Mouse (Mus musculus): ENCODE data around the gene Bicd2.
"Not testable (repeated sequence)": the region's sequence is repeated elsewhere in the genome, so short reads cannot be mapped to it uniquely, and the experiment has no call there.

The Bicd2 gene

DNA sequence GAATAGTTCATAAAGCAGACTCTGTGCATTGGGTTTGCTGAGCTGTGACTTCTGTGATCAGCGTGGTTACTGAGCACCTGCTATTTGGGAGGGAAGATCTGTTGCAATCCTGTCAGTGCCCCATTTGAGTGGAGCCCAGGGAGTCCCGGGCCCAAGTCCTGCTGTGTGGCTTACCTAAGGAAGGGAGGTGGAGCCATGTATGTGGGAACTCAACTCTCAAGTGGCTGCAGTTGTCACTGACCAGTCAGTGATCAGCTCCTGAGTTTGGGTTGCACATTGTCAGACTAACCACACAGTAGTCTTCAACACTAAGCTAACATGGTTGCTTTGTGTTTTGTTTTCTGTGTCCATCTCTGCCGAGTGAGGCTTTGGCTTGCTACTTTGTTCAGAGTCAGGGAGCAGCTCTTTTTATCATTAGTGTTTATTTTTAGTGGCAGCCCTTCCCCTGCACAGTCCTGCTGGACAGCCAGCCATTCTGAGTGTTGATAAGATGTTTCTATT, 19.6 kb downstream of the Bicd2 start:
- DNase-seq (ENCODE audit: low read depth, low spot score) = no peak

DNA sequence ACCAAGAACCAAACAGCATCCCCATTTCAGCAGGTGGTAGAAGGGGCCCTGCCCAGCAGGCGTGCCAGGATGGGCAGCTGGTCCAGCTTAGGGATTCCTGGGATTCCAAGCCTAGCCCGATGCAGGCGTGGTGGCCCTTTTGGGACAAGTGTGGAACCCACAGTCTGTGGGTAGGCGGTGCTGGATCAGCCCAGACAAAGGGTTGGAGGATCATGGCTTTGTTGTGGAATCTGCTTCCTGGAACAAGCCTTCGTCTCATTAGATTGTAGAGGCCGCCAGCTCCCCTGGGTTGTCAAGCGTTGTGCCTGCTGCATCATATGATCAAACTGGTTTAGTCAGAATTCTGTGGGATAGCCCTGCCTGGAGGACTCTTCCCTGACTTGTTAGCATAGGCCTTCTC, 21.0 kb downstream of the Bicd2 start:
- DNase-seq (ENCODE audit: low read depth, low spot score) = no peak

DNA sequence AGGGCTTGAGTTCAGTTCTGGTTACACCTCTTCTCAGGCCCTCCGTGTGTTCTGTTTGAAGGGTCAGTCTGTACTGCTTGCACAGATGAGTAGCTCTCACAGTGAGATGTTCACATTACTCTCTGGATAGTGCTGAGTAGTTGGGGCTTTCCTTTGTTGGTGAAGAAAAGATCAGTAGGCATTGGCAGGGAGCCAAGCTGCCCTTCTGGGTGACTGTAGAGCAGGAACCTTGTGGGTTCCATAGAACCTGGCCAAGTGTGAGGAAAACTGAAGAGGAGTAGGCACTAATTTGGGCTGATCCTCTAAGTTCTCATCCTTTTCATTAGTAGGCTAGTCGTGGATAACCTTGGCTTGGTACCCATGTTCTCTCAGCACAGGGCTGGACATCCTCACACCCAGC, 21.4 kb downstream of the Bicd2 start:
- no peak for DNase-seq (ENCODE audit: low read depth, low spot score)

DNA sequence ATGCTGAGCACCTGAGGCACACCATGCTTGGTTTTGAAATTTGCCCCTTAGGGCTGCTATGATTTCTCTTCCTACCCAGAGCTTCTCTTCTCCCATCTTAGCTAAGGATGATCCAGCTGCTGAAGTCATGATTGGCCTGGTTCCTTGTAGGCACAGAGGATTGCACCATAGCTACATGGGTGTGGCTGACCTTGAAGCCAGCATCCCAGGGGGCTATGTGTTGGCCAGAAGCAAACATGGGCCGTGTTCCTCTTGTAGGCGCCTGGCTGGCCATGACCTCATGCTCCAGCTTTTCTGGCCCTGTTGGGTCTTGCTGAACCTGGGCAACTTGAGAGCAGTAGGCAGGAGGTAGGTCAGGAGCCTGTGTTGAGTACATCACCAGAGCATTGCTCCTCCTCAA, 23.3 kb downstream of the Bicd2 start:
- no peak for DNase-seq (ENCODE audit: low read depth, low spot score)

DNA sequence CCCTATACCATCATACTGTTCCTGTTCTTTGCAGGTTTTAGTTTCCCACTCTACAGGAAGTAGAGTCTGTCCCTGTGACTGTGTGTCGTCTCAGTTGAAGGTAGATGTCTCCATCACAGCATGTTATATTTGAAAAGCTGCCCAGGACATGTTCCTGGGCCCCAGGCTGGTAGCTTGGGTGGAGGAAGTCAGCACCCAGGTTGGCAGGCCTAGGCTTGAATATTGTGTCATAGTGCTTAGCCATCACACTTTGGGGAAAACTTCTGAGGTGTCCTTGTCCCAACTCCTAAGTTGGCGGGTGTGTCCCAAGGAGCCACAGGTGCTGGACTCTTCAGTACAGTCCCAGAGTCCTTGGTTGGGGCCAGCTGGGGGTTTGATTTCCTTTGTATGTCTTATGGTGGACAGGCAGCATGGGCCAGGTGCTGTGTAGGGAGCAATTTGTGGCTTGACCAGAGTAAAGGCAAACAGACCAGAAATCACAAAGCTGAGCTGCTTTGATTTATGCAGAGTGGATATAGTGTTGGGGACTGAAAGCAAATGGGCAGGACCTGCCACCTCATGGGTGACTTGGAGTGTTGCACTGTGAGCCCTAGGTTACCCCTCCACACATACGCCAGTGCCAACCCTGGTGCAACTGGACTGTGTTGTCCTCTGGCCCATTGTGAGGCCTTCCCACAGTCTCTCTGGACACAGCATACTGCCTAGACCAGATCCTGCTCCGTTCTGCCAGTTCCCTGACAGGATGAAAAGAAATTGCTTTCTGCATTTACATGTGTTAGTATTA, 26.5 kb downstream of the Bicd2 start:
- DNase-seq (ENCODE audit: low read depth, low spot score) = no peak

DNA sequence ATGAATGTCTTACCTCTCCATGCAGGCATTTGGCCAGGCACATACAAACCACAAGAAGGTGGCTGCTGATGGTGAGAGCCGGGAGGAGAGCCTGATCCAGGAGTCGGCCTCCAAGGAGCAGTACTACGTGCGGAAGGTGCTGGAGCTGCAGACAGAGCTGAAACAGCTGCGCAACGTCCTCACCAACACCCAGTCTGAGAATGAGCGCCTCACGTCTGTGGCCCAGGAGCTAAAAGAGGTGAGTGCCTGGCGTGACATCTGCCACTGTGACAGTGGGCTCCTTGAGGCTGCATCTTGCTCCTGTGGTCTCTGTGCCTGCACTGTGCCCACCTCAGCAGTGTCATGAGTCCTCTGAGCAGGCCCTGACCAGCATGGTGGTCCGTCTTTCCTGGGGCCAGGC, 28.0 kb downstream of the Bicd2 start:
- DNase-seq (ENCODE audit: low read depth, low spot score) = no peak

DNA sequence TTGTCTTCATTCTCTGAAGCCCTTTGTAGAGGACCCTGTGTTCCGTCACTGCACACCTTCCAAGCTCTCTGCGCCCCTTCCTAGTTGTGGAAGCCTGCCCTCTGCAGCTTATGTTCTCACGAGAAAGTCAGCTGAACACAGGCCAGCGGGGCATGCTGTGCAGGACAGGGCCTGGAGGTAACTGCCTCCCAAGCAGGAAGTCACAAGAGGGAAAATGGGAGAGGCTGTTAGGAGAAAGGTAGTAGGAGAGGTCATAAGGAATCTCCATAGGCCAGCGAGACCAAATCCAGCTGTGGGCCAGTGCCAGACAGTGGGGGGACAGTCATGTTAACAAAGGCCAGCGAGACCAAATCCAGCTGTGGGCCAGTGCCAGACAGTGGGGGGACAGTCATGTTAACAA, 28.8 kb downstream of the Bicd2 start:
- not testable (repeated sequence) for DNase-seq (ENCODE audit: low read depth, low spot score)

DNA sequence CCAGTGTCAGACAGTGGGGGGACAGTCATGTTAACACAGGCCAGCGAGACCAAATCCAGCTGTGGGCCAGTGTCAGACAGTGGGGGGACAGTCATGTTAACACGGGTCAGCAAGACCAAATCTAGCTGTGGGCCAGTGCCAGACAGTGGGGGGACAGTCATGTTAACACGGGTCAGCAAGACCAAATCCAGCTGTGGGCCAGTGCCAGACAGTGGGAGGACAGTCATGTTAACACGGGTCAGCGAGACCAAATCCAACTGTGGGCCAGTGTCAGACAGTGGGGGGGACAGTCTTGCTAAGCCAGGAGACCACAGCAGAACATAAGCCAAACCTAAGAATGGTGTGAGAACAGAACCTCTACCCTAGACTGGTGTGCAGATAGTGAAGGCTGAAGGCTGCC, 29.5 kb downstream of the Bicd2 start:
- DNase-seq (ENCODE audit: low read depth, low spot score) = not testable (repeated sequence)

DNA sequence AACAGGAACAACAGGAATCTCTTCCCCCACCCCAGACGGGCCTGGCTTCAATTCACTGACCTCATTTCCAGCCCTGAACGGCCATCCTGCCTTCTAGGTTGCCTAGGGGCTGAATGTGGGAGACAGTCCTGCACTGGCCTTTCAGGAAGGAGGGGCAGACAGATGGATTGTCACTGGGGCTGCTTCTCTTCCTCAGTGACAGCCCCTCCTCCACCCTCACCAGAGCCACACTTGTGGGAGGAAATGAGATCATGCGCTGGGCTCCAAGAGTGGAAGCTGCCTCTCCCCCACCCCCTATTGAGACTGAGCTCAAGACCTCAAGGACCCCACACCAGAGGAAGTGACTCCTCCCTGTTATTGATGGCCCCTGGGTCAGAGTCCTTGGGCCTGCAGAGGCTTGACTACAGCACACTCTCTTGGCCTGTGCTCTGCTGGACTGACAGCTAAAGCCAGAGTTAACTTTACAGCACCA, 30.1 kb downstream of the Bicd2 start:
- DNase-seq (ENCODE audit: low read depth, low spot score) = peak; percentile 64

DNA sequence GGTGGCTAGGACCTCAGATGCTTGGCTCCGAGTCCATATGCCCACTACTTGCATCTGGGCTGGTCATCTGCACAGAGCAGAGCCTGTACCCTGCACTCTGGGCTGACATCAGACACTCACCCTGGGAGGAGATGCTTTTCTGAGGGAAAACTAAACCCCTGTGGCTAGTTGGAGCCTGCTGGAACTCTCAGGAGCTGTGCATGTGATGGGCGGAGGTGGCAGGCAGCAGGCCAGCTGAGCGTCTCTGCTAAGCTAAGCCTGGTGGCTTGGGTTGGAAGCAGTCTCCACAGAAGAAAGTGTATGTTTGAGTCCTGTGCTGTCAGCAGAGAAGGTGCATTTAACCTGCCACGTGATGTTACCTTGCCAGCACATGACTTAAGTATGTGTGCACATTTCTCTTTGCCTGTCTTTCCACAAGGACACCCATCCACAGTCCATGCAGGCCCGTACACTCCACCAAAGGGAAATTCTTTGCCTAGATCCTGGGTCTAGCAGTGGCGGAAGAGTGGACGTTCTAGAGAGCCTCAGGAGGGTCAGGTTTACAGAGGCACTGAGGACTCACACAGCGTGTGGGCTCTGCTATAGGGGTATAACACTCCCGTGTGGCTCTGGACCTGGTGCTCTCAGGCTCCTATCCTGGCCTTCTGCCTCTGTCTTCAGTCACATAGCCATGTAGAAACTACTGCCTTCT, 31.1 kb downstream of the Bicd2 start:
- DNase-seq (ENCODE audit: low read depth, low spot score) = no peak

DNA sequence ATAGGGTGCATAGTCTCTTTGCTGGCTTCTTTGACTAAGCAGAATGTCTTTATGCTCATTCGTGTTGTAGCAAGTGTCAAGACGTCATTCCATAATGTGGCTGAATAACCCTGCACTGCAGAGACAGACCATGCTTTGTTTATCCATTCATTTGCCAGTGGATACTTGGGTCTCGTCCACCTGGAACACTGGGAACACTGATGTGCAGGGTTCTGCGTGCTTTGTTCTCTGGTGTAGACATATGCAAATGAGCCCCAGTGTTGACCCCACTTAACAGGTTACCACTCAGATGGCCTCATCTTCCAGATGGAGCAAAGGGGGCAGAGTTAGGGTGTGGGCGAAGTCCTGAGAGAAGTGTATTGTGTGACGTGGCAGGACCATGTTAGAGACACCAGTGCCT, 32.9 kb downstream of the Bicd2 start:
- DNase-seq (ENCODE audit: low read depth, low spot score) = no peak

DNA sequence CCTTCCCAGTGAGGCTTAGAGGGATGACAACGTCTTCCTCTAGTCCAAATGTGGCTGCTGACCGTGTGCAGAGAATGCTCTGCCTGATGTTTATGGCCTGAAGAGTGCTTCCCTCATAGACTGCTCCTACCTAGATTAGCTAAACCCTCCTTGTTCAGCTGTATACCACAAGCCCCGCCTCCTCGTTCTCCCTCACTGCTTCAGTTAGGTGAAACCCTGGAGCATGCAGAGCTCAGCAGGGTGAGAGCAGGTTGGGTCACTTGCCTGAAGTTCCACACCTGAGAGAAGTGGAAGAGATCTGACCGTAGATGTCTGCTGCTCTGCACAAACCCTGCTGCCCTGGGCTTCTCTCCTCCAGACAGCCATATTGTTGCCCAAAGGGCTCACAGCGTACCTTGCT, 33.3 kb downstream of the Bicd2 start:
- DNase-seq (ENCODE audit: low read depth, low spot score) = no peak

DNA sequence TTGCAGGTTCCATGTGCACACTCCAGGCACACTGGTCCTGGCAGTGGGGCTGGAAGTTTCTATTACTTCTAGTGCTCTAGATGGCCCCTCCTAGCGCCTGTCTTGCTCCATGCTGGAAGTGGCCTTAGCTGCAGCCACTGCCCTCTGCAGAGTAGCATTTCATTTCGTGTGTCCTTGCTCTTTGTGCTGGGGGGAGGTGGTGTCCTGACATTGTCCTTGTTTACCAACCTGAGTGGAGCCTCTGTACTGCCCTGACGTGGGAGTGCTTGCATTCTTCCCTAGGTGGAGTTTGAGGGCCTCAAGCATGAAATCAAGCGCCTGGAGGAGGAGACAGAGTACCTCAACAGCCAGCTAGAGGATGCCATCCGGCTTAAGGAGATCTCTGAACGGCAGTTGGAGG, 36.2 kb downstream of the Bicd2 start:
- no peak for DNase-seq (ENCODE audit: low read depth, low spot score)

DNA sequence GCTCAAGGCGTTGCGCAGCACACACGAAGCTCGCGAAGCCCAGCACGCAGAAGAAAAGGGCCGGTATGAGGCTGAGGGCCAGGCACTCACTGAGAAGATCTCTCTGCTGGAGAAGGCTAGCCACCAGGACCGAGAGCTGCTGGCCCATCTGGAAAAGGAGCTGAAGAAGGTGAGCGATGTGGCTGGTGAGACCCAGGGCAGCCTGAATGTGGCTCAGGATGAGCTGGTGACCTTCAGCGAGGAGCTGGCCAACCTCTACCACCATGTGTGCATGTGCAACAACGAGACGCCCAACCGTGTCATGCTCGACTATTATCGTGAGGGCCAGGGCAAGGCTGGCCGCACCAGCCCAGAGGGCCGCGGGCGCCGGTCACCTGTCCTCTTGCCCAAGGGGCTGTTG, 37.9 kb downstream of the Bicd2 start:
- no peak for DNase-seq (ENCODE audit: low read depth, low spot score)

DNA sequence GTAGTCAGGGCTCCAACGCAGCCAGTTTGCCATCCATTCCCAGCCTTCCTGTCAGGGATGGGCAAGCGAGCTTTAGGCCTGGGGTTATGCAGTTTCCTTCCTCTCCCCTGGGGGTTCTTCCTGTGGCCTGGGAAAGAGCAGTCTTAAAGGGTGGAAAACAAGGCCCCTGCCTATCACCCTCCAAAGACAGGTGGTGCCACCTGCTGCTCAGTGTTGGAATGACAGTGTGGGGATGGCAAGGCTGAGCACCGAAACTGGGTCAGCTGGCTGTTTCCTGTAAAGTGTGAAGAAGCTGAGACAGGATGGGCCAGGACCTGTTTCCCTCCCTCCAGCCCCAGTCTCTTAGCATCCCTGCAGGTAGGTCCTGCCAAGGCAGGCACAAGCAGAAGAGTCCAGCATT, 39.8 kb downstream of the Bicd2 start:
- peak; percentile 82 for DNase-seq (ENCODE audit: low read depth, low spot score)

DNA sequence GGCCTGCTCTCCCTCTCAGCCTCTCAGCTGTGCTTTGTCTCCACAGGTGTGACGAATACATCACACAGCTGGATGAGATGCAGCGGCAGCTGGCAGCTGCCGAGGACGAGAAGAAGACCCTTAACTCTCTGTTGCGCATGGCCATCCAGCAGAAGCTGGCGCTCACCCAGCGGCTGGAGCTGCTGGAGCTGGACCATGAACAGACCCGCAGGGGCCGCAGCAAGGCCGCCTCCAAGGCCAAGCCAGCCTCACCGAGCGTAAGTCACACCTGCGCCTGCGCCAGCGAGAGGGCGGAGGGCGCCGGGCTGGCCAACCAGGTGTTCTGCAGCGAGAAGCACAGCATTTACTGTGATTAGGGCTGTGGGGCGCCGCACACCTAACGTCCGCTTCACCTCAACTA, 41.6 kb downstream of the Bicd2 start:
- no peak for DNase-seq (ENCODE audit: low read depth, low spot score)

DNA sequence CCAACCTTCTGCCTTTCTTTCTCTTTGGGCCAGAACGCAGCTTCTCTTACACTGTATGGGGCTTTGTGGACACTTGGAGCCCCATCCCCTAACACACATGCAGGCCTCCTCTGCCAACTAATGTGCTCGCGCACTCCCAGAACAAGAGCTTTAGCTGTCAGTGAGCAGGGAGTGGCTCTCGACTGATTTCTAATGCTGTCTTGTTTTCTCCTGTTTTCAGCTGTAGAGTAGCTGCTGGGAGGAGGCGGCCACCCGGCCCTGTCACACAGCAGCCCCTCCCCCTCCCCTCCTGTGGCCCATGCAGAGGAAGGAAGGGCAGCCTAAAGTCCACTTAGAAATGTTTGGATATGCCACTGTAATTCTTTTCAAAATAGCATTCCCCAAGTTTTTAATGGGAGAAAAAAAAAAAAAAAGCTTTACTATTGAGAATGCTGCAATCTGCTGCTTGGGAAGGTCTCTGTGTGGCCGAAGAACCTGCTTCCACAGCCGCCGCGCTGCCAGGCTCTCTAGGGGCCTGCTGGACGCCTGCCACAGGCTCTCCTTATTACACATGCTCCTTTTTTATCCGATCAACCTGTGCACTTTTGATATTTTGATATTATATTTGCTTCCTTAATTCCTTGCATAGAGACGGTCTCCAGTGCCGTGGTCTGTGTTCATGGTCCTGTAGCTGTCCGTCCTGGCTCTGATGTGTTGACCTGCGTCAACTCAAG, 43.5 kb downstream of the Bicd2 start:
- DNase-seq (ENCODE audit: low read depth, low spot score) = no peak

DNA sequence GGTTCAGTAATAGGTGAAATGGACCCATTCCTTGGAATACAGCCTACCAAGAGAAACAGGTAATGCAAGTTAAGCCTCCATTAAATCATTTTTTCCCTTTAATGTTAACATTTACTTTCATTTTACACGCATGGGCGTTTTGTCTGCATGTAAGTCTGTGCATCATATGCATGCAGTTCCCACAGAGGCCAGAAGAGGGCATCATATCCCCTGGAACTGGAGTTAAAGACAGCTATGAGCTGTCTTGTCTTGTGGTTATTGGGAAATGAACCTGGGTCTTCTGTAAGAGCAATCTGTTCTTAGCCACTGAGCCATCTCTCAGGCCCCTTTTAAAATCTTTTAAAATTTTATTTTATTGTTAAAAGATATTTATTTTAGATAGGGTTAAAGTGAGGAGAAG, 50.0 kb downstream of the Bicd2 start:
- peak; percentile 24 for DNase-seq (ENCODE audit: low read depth, low spot score)

DNA sequence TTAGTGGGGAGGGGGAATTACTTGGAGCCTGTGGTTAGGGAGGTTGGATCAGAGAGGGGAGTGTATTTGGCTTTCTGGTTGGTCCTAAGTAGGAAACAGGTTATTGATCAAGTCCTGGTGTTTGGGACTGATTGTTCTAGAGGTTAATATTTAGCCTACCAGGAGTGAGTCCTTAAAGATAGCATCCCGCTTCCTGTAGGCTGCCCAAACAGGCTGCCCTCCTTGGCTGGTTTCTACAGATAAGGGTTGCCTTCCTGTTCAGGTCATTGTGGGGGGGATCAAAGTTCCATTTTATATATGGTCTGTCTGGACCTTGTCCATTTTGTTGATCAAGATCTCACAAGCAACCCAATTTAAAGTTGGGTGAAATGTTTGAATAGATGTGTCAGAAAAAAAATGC, 52.2 kb downstream of the Bicd2 start:
- no peak for DNase-seq (ENCODE audit: low read depth, low spot score)

DNA sequence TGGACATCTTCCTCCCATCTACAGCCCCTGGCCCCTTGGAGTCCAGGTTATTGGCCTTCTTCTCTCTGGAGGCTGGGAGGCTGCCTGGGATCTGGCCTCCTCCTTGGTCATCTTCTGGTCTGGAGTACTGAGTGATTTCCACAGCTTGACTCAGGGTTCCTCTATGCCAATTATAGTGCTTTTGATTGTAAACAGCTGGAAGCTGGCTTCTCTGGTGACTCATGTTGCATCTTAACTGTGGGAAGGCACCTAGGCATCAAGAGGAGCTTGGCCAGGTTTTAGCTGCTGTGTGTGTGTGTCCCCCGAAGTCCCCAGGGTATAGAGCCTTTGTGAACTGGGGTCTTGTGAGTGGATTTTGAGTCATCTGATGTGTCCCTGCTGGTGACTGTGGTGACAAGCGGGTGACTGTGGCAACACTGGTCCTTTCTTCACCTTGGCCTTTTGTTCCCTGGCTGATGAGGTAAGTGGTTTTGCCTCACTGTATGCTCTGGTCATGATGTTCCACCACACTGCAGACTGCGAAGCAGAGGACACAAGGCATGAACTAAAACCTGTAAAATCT, 53.6 kb downstream of the Bicd2 start:
- no peak for DNase-seq (ENCODE audit: low read depth, low spot score)

DNA sequence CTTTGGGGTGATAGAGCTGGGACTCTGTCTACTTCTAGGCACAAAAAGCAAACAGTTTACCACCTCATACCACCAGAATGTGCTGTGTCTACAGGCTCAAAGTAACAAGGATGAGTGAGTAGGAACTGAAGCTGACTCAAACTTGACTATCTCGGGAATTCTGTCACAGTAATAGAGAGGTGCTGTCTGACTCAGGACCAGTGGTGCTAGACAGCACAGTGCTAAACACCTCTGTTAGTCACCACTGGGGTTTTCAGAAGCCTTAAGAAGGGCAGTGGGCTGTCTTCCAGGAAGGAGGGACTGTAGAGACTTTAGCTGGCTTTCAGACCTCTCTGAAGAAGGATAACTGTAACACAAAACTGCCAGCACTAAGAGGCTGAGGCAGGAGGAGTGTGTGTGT, 55.4 kb downstream of the Bicd2 start:
- no peak for DNase-seq (ENCODE audit: low read depth, low spot score)

DNA sequence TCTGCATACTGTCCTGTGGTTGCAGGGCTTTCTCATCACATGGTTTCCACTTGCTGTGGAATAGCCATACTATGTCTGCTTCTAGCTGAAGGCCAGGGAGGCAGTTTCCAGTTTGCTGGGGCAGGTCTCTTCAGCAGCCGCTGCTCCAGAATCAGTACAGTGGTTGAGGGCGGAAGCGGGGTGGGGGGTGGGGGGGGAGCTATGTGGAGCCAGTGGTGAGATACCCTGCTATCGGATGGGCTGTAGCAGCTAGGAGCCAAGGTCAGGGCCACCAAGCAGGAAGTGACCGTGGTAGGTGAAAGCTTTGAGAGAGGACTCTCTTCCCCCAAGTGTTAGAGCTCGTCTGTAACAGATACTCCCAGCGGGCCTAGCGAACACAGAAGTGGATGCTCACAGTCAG, 56.8 kb downstream of the Bicd2 start:
- DNase-seq (ENCODE audit: low read depth, low spot score) = no peak

All from mesoderm, embryonic 11.5 days (tissue).